Mouse (Mus musculus) midbrain, embryonic 15.5 days (tissue): ENCODE measurements around the gene Atl3. TPM values are rescaled to one million over a fixed set of nuclear protein-coding genes. Genes with fewer than 3 reads are reported as not detected.

ENCODE experiments used
- ATAC-seq: fragments of 200-750 bp; cut with Nextera tagmentation; replicated peaks from 2 replicates; pipeline ENCODE4 v1.8.0; 2017; ENCODE audit warnings: moderate TSS enrichment
- H3K27ac ChIP-seq: fragments of 300-500 bp; sonication (generic); 2 replicates; pipeline ENCODE4 v1.5.1; 2015; ENCODE audit warnings: mild to moderate bottlenecking, inconsistent platforms
- H3K27me3 ChIP-seq: fragments of 300-500 bp; sonication (generic); replicated peaks from 2 replicates; pipeline ENCODE4 v1.6.1; 2015; ENCODE audit warnings: inconsistent platforms
- H3K36me3 ChIP-seq: fragments of 300-500 bp; sonication (generic); replicated peaks from 2 replicates; pipeline ENCODE4 v1.6.1; 2015; ENCODE audit warnings: inconsistent platforms
- H3K4me1 ChIP-seq: fragments of 300-500 bp; sonication (generic); 2 replicates; pipeline ENCODE4 v1.6.1; 2015; ENCODE audit warnings: inconsistent platforms
- H3K4me2 ChIP-seq: fragments of 300-500 bp; sonication (generic); 2 replicates; pipeline ENCODE4 v1.6.1; 2015; ENCODE audit warnings: inconsistent platforms, mild to moderate bottlenecking, moderate library complexity
- H3K4me3 ChIP-seq: fragments of 300-500 bp; sonication (generic); 2 replicates; pipeline ENCODE4 v1.5.1; 2015; ENCODE audit warnings: mild to moderate bottlenecking, inconsistent platforms
- H3K9ac ChIP-seq: fragments of 300-500 bp; sonication (generic); 2 replicates; pipeline ENCODE4 v1.6.1; 2015; ENCODE audit warnings: mild to moderate bottlenecking, inconsistent platforms
- H3K9me3 ChIP-seq: fragments of 300-500 bp; sonication (generic); 2 replicates; pipeline ENCODE4 v1.6.1; 2016; ENCODE audit warnings: inconsistent platforms
- WGBS: fragments of 180-500 bp; shearing (Covaris S2); methylation state at CpG from one replicate; pipeline ENCODE4 v1.1.7; 2015; ENCODE audit warnings: mixed read lengths; 5-methylcytosine and 5-hydroxymethylcytosine counted together
- polyA plus RNA-seq: library from polyadenylated mRNA; unstranded; fragments of >200 nt; fragmentation: Nextera tagmentation; extraction: Ambion mirVana; gene quantifications from 2 replicates; pipeline ENCODE4 v1.2.1, GENCODE M21; 2015

Gene Atl3
- polyA plus RNA-seq, 1 experiment from 2014 or later, result 6.5 TPM

- 70% methylated on average over 3 of the region's 3 CpGs for WGBS
- H3K36me3 ChIP-seq, result no peaks in the 10 kb centered on the region
- H3K9me3 ChIP-seq, result no peaks in the 10 kb centered on the region
- H3K27ac ChIP-seq, result no peak overlapping the region
- no peak overlapping the region for H3K4me3 ChIP-seq
- no peak overlapping the region for H3K9ac ChIP-seq
- no peak for ATAC-seq
- no peaks in the 10 kb centered on the region for H3K4me1 ChIP-seq
- no peak overlapping the region for H3K4me2 ChIP-seq
- H3K27me3 ChIP-seq, result no peaks in the 10 kb centered on the region
Observed at GRCm38 (mm10) chr19:7568364-7568763, 74.5 kb downstream of the Atl3 start.

GRCm38 (mm10) chr19:7569650-7570049 is 75.8 kb downstream of the Atl3 start:
- no peaks in the 10 kb centered on the region for H3K36me3 ChIP-seq
- H3K27me3 ChIP-seq, result no peaks in the 10 kb centered on the region
- H3K4me1 ChIP-seq, result no peaks in the 10 kb centered on the region
- no peak overlapping the region for H3K4me2 ChIP-seq
- H3K27ac ChIP-seq, result no peak overlapping the region
- ATAC-seq, result no peak
- no peaks in the 10 kb centered on the region for H3K9me3 ChIP-seq
- no peak overlapping the region for H3K4me3 ChIP-seq
- 82% methylated on average over 5 of the region's 5 CpGs for WGBS
- H3K9ac ChIP-seq, result no peak overlapping the region

DNA sequence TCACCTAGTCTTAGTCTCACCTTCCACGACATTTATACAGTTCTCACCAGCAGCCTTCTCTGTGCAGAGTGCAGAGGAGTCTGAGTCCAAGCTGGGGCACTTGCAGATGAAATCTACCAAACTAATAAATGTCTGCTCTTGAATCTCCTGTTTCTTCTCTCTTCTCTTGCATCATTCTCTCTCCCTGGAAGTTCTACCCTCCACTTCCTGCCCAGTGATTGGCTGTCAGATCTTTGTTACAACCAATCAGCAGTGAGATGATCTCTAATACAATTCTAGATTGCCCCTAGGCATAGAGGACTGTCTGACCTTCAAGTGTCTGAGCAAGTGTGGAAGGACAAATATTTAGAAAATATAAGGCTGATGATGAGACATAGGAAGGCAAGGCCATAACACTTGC is 82.3 kb downstream of the Atl3 start:
- ATAC-seq, result no peak
- H3K9me3 ChIP-seq, result no peaks in the 10 kb centered on the region
- no peak overlapping the region for H3K4me2 ChIP-seq
- WGBS, result 85% methylated on average over 1 of the region's 1 CpGs
- H3K4me3 ChIP-seq, result no peak overlapping the region
- no peak overlapping the region for H3K9ac ChIP-seq
- no peaks in the 10 kb centered on the region for H3K27me3 ChIP-seq
- no peak overlapping the region for H3K27ac ChIP-seq
- no peaks in the 10 kb centered on the region for H3K36me3 ChIP-seq
- H3K4me1 ChIP-seq, result no peaks in the 10 kb centered on the region

- no peak overlapping the region for H3K27ac ChIP-seq
- no peaks in the 10 kb centered on the region for H3K27me3 ChIP-seq
- H3K4me1 ChIP-seq, result no peaks in the 10 kb centered on the region
- no peak overlapping the region for H3K9ac ChIP-seq
- ATAC-seq, result no peak
- H3K4me2 ChIP-seq, result no peak overlapping the region
- WGBS, result 83% methylated on average over 3 of the region's 3 CpGs
- H3K36me3 ChIP-seq, result no peaks in the 10 kb centered on the region
- H3K4me3 ChIP-seq, result no peak overlapping the region
- H3K9me3 ChIP-seq, result no peaks in the 10 kb centered on the region
Observed at GRCm38 (mm10) chr19:7577710-7578109, 83.9 kb downstream of the Atl3 start.

- Histone ChIP-seq H3K4me2 (no peak overlapping the region), H3K27ac (no peak overlapping the region), H3K9ac (no peak overlapping the region), H3K27me3 (no peaks in the 10 kb centered on the region), H3K4me1 (no peaks in the 10 kb centered on the region), H3K36me3 (no peaks in the 10 kb centered on the region), H3K9me3 (no peaks in the 10 kb centered on the region), H3K4me3 (no peak overlapping the region)
- WGBS, result 75% methylated on average over 5 of the region's 5 CpGs
- ATAC-seq, result no peak
Observed at GRCm38 (mm10) chr19:7581042-7581441, 87.2 kb downstream of the Atl3 start.

- Histone ChIP-seq H3K4me1 (no peaks in the 10 kb centered on the region), H3K27me3 (no peaks in the 10 kb centered on the region)
- WGBS, result 59% methylated on average over 7 of the region's 7 CpGs
Observed at GRCm38 (mm10) chr19:7583101-7583500, 89.3 kb downstream of the Atl3 start.

DNA sequence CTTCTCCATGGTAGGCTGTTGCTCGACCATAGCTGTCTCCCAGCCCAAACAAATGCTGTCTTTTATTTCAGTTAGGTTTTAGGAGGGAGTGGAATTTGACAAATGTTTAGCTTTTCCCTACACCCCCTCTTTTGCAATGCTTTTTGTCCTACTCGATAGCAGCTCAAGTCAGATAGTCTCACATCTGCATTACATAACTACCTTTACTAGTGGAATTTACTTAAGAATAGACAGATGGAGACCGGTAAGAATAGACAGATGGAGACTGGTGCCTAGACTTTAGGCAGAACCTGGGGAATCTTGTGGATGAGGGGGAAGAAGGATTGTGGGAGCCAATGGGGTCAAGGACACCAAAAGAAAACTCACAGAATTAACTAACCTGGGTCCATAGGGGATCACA is 89.8 kb downstream of the Atl3 start:
- Histone ChIP-seq H3K9me3 (no peaks in the 10 kb centered on the region), H3K4me1 (no peaks in the 10 kb centered on the region), H3K27me3 (no peaks in the 10 kb centered on the region), H3K9ac (no peak overlapping the region), H3K4me2 (no peak overlapping the region), H3K27ac (no peak overlapping the region), H3K36me3 (no peaks in the 10 kb centered on the region), H3K4me3 (no peak overlapping the region)
- 79% methylated on average over 3 of the region's 3 CpGs for WGBS
- no peak for ATAC-seq

More at GRCm38 (mm10) chr19:7583101-7583500, 89.3 kb downstream of the Atl3 start:
- Histone ChIP-seq H3K9me3 (no peaks in the 10 kb centered on the region), H3K9ac (no peak overlapping the region), H3K36me3 (no peaks in the 10 kb centered on the region), H3K4me2 (no peak overlapping the region), H3K4me3 (no peak overlapping the region), H3K27ac (no peak overlapping the region)
- ATAC-seq, result no peak

GRCm38 (mm10) chr19:7585279-7585678 is 91.4 kb downstream of the Atl3 start:
- WGBS, result 86% methylated on average over 8 of the region's 8 CpGs
- no peak for ATAC-seq
- H3K4me1 ChIP-seq, result no peaks in the 10 kb centered on the region

DNA sequence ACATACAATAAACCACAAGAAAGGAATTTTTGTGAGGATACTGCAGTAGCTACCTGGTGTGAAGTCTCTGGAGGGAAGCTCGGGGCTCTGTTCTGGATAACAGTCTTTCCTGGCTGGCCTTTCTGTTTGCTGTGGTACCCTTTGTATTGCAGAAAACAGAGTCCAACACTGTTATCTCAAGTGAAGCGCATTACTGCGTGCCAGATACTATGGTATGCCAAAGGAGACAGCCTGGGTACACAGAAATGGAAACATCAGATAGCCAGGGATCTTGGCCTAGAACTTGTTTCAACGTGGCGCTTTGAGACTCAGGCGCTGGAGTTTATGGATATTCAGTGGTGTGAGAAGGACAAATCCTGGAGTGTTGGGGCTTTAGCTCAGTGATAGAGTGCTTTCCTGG is 91.9 kb downstream of the Atl3 start:
- no peaks in the 10 kb centered on the region for H3K27me3 ChIP-seq
- no peak overlapping the region for H3K4me3 ChIP-seq
- no peak overlapping the region for H3K9ac ChIP-seq
- H3K4me2 ChIP-seq, result no peak overlapping the region
- no peaks in the 10 kb centered on the region for H3K36me3 ChIP-seq
- no peak overlapping the region for H3K27ac ChIP-seq
- H3K9me3 ChIP-seq, result no peaks in the 10 kb centered on the region
- H3K4me1 ChIP-seq, result no peaks in the 10 kb centered on the region
- 93% methylated on average over 6 of the region's 6 CpGs for WGBS
- ATAC-seq, result no peak

More at GRCm38 (mm10) chr19:7585279-7585678, 91.4 kb downstream of the Atl3 start:
- H3K36me3 ChIP-seq, result no peaks in the 10 kb centered on the region
- no peak overlapping the region for H3K9ac ChIP-seq
- H3K9me3 ChIP-seq, result no peaks in the 10 kb centered on the region
- H3K4me3 ChIP-seq, result no peak overlapping the region
- H3K4me2 ChIP-seq, result no peak overlapping the region
- no peak overlapping the region for H3K27ac ChIP-seq
- H3K27me3 ChIP-seq, result no peaks in the 10 kb centered on the region

Other genes with a start within 250 kb of the Atl3 start
- gene Rcor2, start 226.7 kb upstream of the Atl3 start, polyA plus RNA-seq, result 25.3 and 30.4 TPM in 2 replicates
- 55.5 and 60.2 TPM in 2 replicates for gene Mark2, start 152.2 kb upstream of the Atl3 start, polyA plus RNA-seq
- 35.6 and 40.3 TPM in 2 replicates for gene Spindoc, start 111.0 kb upstream of the Atl3 start, polyA plus RNA-seq
- gene 2700081O15Rik, start 76.4 kb upstream of the Atl3 start, polyA plus RNA-seq, result 15.9 and 16.0 TPM in 2 replicates
- gene Rtn3, start 10.8 kb upstream of the Atl3 start, polyA plus RNA-seq, result 644 and 648 TPM in 2 replicates
- gene Pla2g16, start 63.4 kb downstream of the Atl3 start, polyA plus RNA-seq, result 3.0 TPM in 2 replicates
- 0.29 and 0.34 TPM in 2 replicates for gene Lgals12, start 113.2 kb downstream of the Atl3 start, polyA plus RNA-seq
- not detected in 2 replicates for gene Hrasls5, start 118.5 kb downstream of the Atl3 start, polyA plus RNA-seq
- 0.09 TPM in 1 of 2 replicates, not detected in the other for gene Slc22a19, start 217.3 kb downstream of the Atl3 start, polyA plus RNA-seq